Mouse (Mus musculus): Measurements from ENCODE around the gene Klhdc1. TPM values are rescaled to one million over a fixed set of nuclear protein-coding genes. Genes with fewer than 3 reads are reported as not detected.

Gene Klhdc1
- 10 to 100 TPM; 18.7 to 24.1 TPM for total RNA-seq (2021)
- long read RNA-seq, experiment 1, transcript Klhdc1-201 (13 exons, 2,620 nt) = major isoform, 48 of 52 reads
- long read RNA-seq, experiment 1, partial matches to known transcripts = 0 of 52 reads
- long read RNA-seq, experiment 1, other reads (novel, unspliced or antisense) = 4 of 52 reads
- long read RNA-seq, experiment 2, transcript Klhdc1-201 (13 exons, 2,620 nt) = major isoform, 39 of 48 reads
- long read RNA-seq, experiment 2, transcript Klhdc1-202 (2 exons, 228 nt) = minor isoform, 5 of 48 reads
- long read RNA-seq, experiment 2, partial matches to known transcripts = 0 of 48 reads
- long read RNA-seq, experiment 2, other reads (novel, unspliced or antisense) = 4 of 48 reads

GRCm38 (mm10) chr12:69240876-69241275 is at the start of gene Klhdc1:
Gene Klhdc1, plus strand, starts transcription at chr12:69241176.
- intact Hi-C loops (cut with DNase I) = no loop called here
- TF ChIP-seq CTCF (IDR thresholded peaks at IDR 0.05) = no peak
- Histone ChIP-seq H3K27ac (peak within 1 kb of the TSS; percentile 94), H3K4me3 (peak within 1 kb of the TSS; percentile 84)
- DNase-seq = no peak

GRCm38 (mm10) chr12:69191396-69191795 is 49.6 kb upstream of the Klhdc1 start:
- Histone ChIP-seq H3K4me3 (no peak overlapping the region), H3K27ac (no peak overlapping the region)
- TF ChIP-seq CTCF (IDR thresholded peaks at IDR 0.05) = no peak
- intact Hi-C loops (cut with DNase I) = loop anchor here (10.0 kb wide), 1 partner anchor 383 kb away; no protein-coding TSS in a partner anchor
- DNase-seq = no peak

GRCm38 (mm10) chr12:69192637-69193036 is 48.3 kb upstream of the Klhdc1 start:
- intact Hi-C loops (cut with DNase I) = loop anchor here (10.0 kb wide), 1 partner anchor 382 kb away; no protein-coding TSS in a partner anchor
- H3K4me3 ChIP-seq = no peak overlapping the region
- no peak for TF ChIP-seq CTCF (IDR thresholded peaks at IDR 0.05)
- no peak for DNase-seq
- H3K27ac ChIP-seq = no peak overlapping the region

- Histone ChIP-seq H3K4me3 (peak within 1 kb of the TSS; percentile 99), H3K27ac (peak within 1 kb of the TSS; percentile 98)
- DNase-seq = peak; percentile 80
- no peak for TF ChIP-seq CTCF (IDR thresholded peaks at IDR 0.05)
- intact Hi-C loops (cut with DNase I) = loop anchor here (5.0 to 10.0 kb wide), 2 partner anchors 101 to 378 kb away; partner anchors contain the start of gene Klhdc2
These were observed 44.3 kb upstream of the Klhdc1 start, which contains the start of gene Gm49383 for GRCm38 (mm10) chr12:69196444-69197377. Gene Gm49383, minus strand, starts transcription at chr12:69197104.

GRCm38 (mm10) chr12:69197378-69198163 is 43.4 kb upstream of the Klhdc1 start:
- Histone ChIP-seq H3K4me3 (peak overlapping the region; percentile 99), H3K27ac (peak overlapping the region; percentile 98)
- TF ChIP-seq CTCF (IDR thresholded peaks at IDR 0.05) = no peak; the same call in 1 of the 2 replicates
- intact Hi-C loops (cut with DNase I) = loop anchor here (5.0 to 10.0 kb wide), 2 partner anchors 100 to 377 kb away; partner anchors contain the start of gene Klhdc2
- peak; percentile 76 for DNase-seq

- no peak for TF ChIP-seq CTCF (IDR thresholded peaks at IDR 0.05)
- DNase-seq = peak; percentile 58
- peak within 1 kb of the TSS; percentile 98 for H3K27ac ChIP-seq
- peak within 1 kb of the TSS; percentile 99 for H3K4me3 ChIP-seq
- intact Hi-C loops (cut with DNase I) = loop anchor here (5.0 to 10.0 kb wide), 2 partner anchors 99 to 377 kb away; partner anchors contain the start of gene Klhdc2
These were observed 42.8 kb upstream of the Klhdc1 start, which contains the start of gene Dnaaf2 for GRCm38 (mm10) chr12:69198164-69198535. Gene Dnaaf2, minus strand, starts transcription at chr12:69198429.

- Histone ChIP-seq H3K27ac (no peak overlapping the region), H3K4me3 (no peak overlapping the region; the same call in 1 of the 2 replicates)
- no peak for TF ChIP-seq CTCF (IDR thresholded peaks at IDR 0.05)
- no peak for DNase-seq
- intact Hi-C loops (cut with DNase I) = loop anchor here (5.0 to 10.0 kb wide), 2 partner anchors 98 to 376 kb away; partner anchors contain the start of gene Klhdc2
These were observed 42.0 kb upstream of the Klhdc1 start for GRCm38 (mm10) chr12:69198985-69199384.

- intact Hi-C loops (cut with DNase I) = no loop called here
- DNase-seq = no peak
These were observed 36.7 kb upstream of the Klhdc1 start, which contains the start of gene Gm49384 for GRCm38 (mm10) chr12:69204052-69204833. Gene Gm49384, minus strand, starts transcription at chr12:69204267.

GRCm38 (mm10) chr12:69207396-69207795 is 33.6 kb upstream of the Klhdc1 start:
- no peak overlapping the region for H3K27ac ChIP-seq
- no peak for TF ChIP-seq CTCF (IDR thresholded peaks at IDR 0.05)
- H3K4me3 ChIP-seq = no peak overlapping the region
- DNase-seq = no peak
- intact Hi-C loops (cut with DNase I) = no loop called here

More at GRCm38 (mm10) chr12:69204052-69204833, 36.7 kb upstream of the Klhdc1 start, which contains the start of gene Gm49384:
- no peak for TF ChIP-seq CTCF (IDR thresholded peaks at IDR 0.05)
- Histone ChIP-seq H3K27ac (no peak within 1 kb of the TSS), H3K4me3 (no peak within 1 kb of the TSS)

- no peak overlapping the region for H3K4me3 ChIP-seq
- no peak for DNase-seq
- H3K27ac ChIP-seq = no peak overlapping the region
- TF ChIP-seq CTCF (IDR thresholded peaks at IDR 0.05) = no peak
- intact Hi-C loops (cut with DNase I) = no loop called here
These were observed 33.0 kb upstream of the Klhdc1 start for GRCm38 (mm10) chr12:69207926-69208325.

- Histone ChIP-seq H3K27ac (no peak overlapping the region), H3K4me3 (no peak overlapping the region)
- peak; percentile 38 for TF ChIP-seq CTCF (IDR thresholded peaks at IDR 0.05)
- DNase-seq = no peak
- intact Hi-C loops (cut with DNase I) = no loop called here
These were observed 32.5 kb upstream of the Klhdc1 start for GRCm38 (mm10) chr12:69208520-69208919.

Data from gastrocnemius, adult 2 months (tissue).